Mouse (Mus musculus) CH12.LX (cell line): ENCODE measurements around the gene Mks1. TPM values are rescaled to one million over a fixed set of nuclear protein-coding genes. Genes with fewer than 3 reads are reported as not detected.

ENCODE experiments used
- DNase-seq: peaks from one replicate; pipeline ENCODE4 v3.0.0-alpha.2; 2013; ENCODE audit errors: extremely low read depth
- H3K27ac ChIP-seq: 2 replicates; pipeline ENCODE4 v1.5.1; 2012; ENCODE audit warnings: low read depth, mild to moderate bottlenecking, control low read depth, moderate library complexity; ENCODE audit not compliant: insufficient read depth
- H3K27me3 ChIP-seq: replicated peaks from 2 replicates; pipeline ENCODE3; 2012; ENCODE audit warnings: inconsistent platforms
- H3K36me3 ChIP-seq, 2 experiments: replicated peaks in 1 of 2; 2 replicates each; pipeline versions ENCODE3 to v1.6.1; 2012; ENCODE audit warnings: inconsistent platforms in 1 of 2, low read length in 1 of 2, mild to moderate bottlenecking in 1 of 2, mixed read lengths in 1 of 2, moderate library complexity in 1 of 2; ENCODE audit not compliant: control insufficient read depth in 1 of 2, insufficient read depth in 1 of 2
- H3K4me1 ChIP-seq, 2 experiments: 2 replicates each; pipeline ENCODE4 v1.6.1; 2012; ENCODE audit warnings: inconsistent platforms in 1 of 2, moderate library complexity in 1 of 2; ENCODE audit not compliant: insufficient read depth in 2 of 2, control insufficient read depth in 1 of 2
- H3K4me2 ChIP-seq: 2 replicates; pipeline ENCODE4 v1.6.1; 2012; ENCODE audit warnings: low read depth, mild to moderate bottlenecking, control low read depth; ENCODE audit not compliant: poor library complexity, insufficient read depth, severe bottlenecking
- H3K4me3 ChIP-seq, 3 experiments: fragments of 150-350 bp in 1 of 3; sonication (generic) in 1 of 3; replicated peaks in 1 of 3; 2 replicates each; pipeline versions ENCODE3 to v1.5.1; 2011 to 2012; ENCODE audit warnings: low read depth in 2 of 3, low read length in 2 of 3, mild to moderate bottlenecking in 2 of 3, moderate library complexity in 2 of 3, control low read depth in 1 of 3, improper control_type of control experiment in 1 of 3, inconsistent platforms in 1 of 3, mixed read lengths in 1 of 3; ENCODE audit not compliant: poor library complexity in 1 of 3
- H3K79me2 ChIP-seq: replicated peaks from 2 replicates; pipeline ENCODE4 v1.6.1; 2012; ENCODE audit warnings: mild to moderate bottlenecking, moderate library complexity; ENCODE audit not compliant: control insufficient read depth, poor library complexity, insufficient read depth, severe bottlenecking; ENCODE audit errors: extremely low read depth
- H3K9ac ChIP-seq: 2 replicates; pipeline ENCODE4 v1.6.1; 2012; ENCODE audit warnings: low read depth, mild to moderate bottlenecking, control low read depth, moderate library complexity; ENCODE audit not compliant: insufficient read depth
- H3K9me3 ChIP-seq: replicated peaks from 2 replicates; pipeline ENCODE3; 2012; ENCODE audit warnings: low read length, inconsistent platforms, mixed read lengths
- BHLHE40 ChIP-seq: IDR thresholded peaks from 2 replicates; pipeline ENCODE4 v1.6.1; 2011; ENCODE audit warnings: mild to moderate bottlenecking, low read depth, low read length, improper control_type of control experiment
- CHD1 ChIP-seq: IDR thresholded peaks from 2 replicates; pipeline ENCODE4 v1.6.1; 2012; ENCODE audit warnings: low read depth, low read length, improper control_type of control experiment, inconsistent platforms
- CHD2 ChIP-seq: IDR thresholded peaks from 2 replicates; pipeline ENCODE4 v1.6.1; 2011; ENCODE audit warnings: low read length, improper control_type of control experiment
- CTCF ChIP-seq, 2 experiments: IDR thresholded peaks in 1 of 2; conservative IDR thresholded peaks in 1 of 2; 2 replicates each; pipeline ENCODE4 v1.5.1; 2011 to 2012; ENCODE audit warnings: low read depth in 2 of 2, low read length in 2 of 2, improper control_type of control experiment in 1 of 2, inconsistent platforms in 1 of 2, mild to moderate bottlenecking in 1 of 2, moderate library complexity in 1 of 2
- E2F4 ChIP-seq: IDR thresholded peaks from 2 replicates; pipeline ENCODE4 v1.6.1; 2011; ENCODE audit warnings: low read depth, low read length, improper control_type of control experiment; ENCODE audit not compliant: insufficient replicate concordance
- ELF1 ChIP-seq: IDR thresholded peaks from 2 replicates; pipeline ENCODE4 v1.6.1; 2014; ENCODE audit warnings: low read depth, mild to moderate bottlenecking, inconsistent platforms, low read length, improper control_type of control experiment
- EP300 ChIP-seq: IDR thresholded peaks from 2 replicates; pipeline ENCODE4 v1.6.1; 2011; ENCODE audit warnings: low read length, improper control_type of control experiment
- ETS1 ChIP-seq: conservative IDR thresholded peaks from 2 replicates; pipeline ENCODE4 v1.6.1; 2012; ENCODE audit warnings: low read depth, mild to moderate bottlenecking, inconsistent platforms, low read length, improper control_type of control experiment, moderate library complexity
- GABPA ChIP-seq: IDR thresholded peaks from 2 replicates; pipeline ENCODE4 v1.6.1; 2012; ENCODE audit warnings: low read depth, low read length, improper control_type of control experiment, inconsistent platforms; ENCODE audit not compliant: insufficient replicate concordance
- HCFC1 ChIP-seq: IDR thresholded peaks from 2 replicates; pipeline ENCODE4 v1.6.1; 2012; ENCODE audit warnings: low read depth, mild to moderate bottlenecking, inconsistent platforms, low read length, improper control_type of control experiment
- IRF4 ChIP-seq: IDR thresholded peaks from 2 replicates; pipeline ENCODE4 v1.6.1; 2014; ENCODE audit warnings: low read depth, mild to moderate bottlenecking, inconsistent platforms, low read length, improper control_type of control experiment
- JUN ChIP-seq: IDR thresholded peaks from 2 replicates; pipeline ENCODE4 v1.6.1; 2011; ENCODE audit warnings: low read depth, mild to moderate bottlenecking, low read length, improper control_type of control experiment, moderate library complexity; ENCODE audit not compliant: insufficient read depth
- JUND ChIP-seq: conservative IDR thresholded peaks from 2 replicates; pipeline ENCODE4 v1.6.1; 2011; ENCODE audit warnings: low read depth, low read length, improper control_type of control experiment
- KAT2A ChIP-seq: IDR thresholded peaks from 2 replicates; pipeline ENCODE4 v1.6.1; 2012; ENCODE audit warnings: low read length, improper control_type of control experiment, inconsistent platforms; ENCODE audit not compliant: insufficient replicate concordance
- MAFK ChIP-seq: IDR thresholded peaks from 2 replicates; pipeline ENCODE4 v1.6.1; 2011; ENCODE audit warnings: low read length, improper control_type of control experiment; ENCODE audit not compliant: insufficient replicate concordance
- MAX ChIP-seq: IDR thresholded peaks from 2 replicates; pipeline ENCODE4 v1.6.1; 2011; ENCODE audit warnings: low read length, improper control_type of control experiment
- MAZ ChIP-seq: IDR thresholded peaks from 2 replicates; pipeline ENCODE4 v1.6.1; 2012; ENCODE audit warnings: low read depth, mild to moderate bottlenecking, inconsistent platforms, low read length, improper control_type of control experiment, moderate library complexity
- MEF2A ChIP-seq: IDR thresholded peaks from 2 replicates; pipeline ENCODE4 v1.6.1; 2014; ENCODE audit warnings: low read depth, mild to moderate bottlenecking, inconsistent platforms, low read length, improper control_type of control experiment, borderline replicate concordance
- MXI1 ChIP-seq: IDR thresholded peaks from 2 replicates; pipeline ENCODE4 v1.6.1; 2011; ENCODE audit warnings: mild to moderate bottlenecking, low read depth, low read length, improper control_type of control experiment
- MYC ChIP-seq: IDR thresholded peaks from 2 replicates; pipeline ENCODE4 v1.6.1; 2011; ENCODE audit warnings: low read depth, mild to moderate bottlenecking, improper control_type of control experiment, low read length
- NELFE ChIP-seq: IDR thresholded peaks from 2 replicates; pipeline ENCODE4 v1.6.1; 2011; ENCODE audit warnings: low read depth, low read length, improper control_type of control experiment
- NRF1 ChIP-seq: IDR thresholded peaks from 2 replicates; pipeline ENCODE4 v1.6.1; 2014; ENCODE audit warnings: low read depth, mild to moderate bottlenecking, inconsistent platforms, low read length, improper control_type of control experiment, moderate library complexity
- PAX5 ChIP-seq: IDR thresholded peaks from 2 replicates; pipeline ENCODE4 v1.6.1; 2012; ENCODE audit warnings: low read length, inconsistent platforms, mixed read lengths
- POLR2A ChIP-seq: IDR thresholded peaks from 2 replicates; pipeline ENCODE4 v1.6.1; 2011; ENCODE audit warnings: low read depth, mild to moderate bottlenecking, improper control_type of control experiment, low read length
- POLR2AphosphoS2 ChIP-seq: IDR thresholded peaks from 2 replicates; pipeline ENCODE4 v1.6.1; 2011; ENCODE audit warnings: low read depth, low read length, improper control_type of control experiment
- RAD21 ChIP-seq: IDR thresholded peaks from 2 replicates; pipeline ENCODE4 v1.6.1; 2011; ENCODE audit warnings: low read depth, mild to moderate bottlenecking, low read length, improper control_type of control experiment, moderate library complexity
- RCOR1 ChIP-seq: conservative IDR thresholded peaks from 2 replicates; pipeline ENCODE4 v1.6.1; 2012; ENCODE audit warnings: low read depth, mild to moderate bottlenecking, inconsistent platforms, low read length, improper control_type of control experiment
- SIN3A ChIP-seq: IDR thresholded peaks from 2 replicates; pipeline ENCODE4 v1.6.1; 2012; ENCODE audit warnings: low read length, improper control_type of control experiment, inconsistent platforms
- SMC3 ChIP-seq: IDR thresholded peaks from 2 replicates; pipeline ENCODE4 v1.6.1; 2011; ENCODE audit warnings: low read depth, low read length, improper control_type of control experiment
- TBP ChIP-seq: conservative IDR thresholded peaks from 2 replicates; pipeline ENCODE4 v1.6.1; 2011; ENCODE audit warnings: low read depth, low read length, improper control_type of control experiment
- TCF12 ChIP-seq: IDR thresholded peaks from 2 replicates; pipeline ENCODE4 v1.6.1; 2014; ENCODE audit warnings: low read depth, mild to moderate bottlenecking, inconsistent platforms, low read length, improper control_type of control experiment
- UBTF ChIP-seq: IDR thresholded peaks from 2 replicates; pipeline ENCODE4 v1.6.1; 2012; ENCODE audit warnings: low read depth, mild to moderate bottlenecking, inconsistent platforms, low read length, improper control_type of control experiment, moderate library complexity
- USF1 ChIP-seq: IDR thresholded peaks from 2 replicates; pipeline ENCODE4 v1.6.1; 2014; ENCODE audit warnings: low read depth, mild to moderate bottlenecking, inconsistent platforms, low read length, improper control_type of control experiment
- USF2 ChIP-seq: conservative IDR thresholded peaks from 2 replicates; pipeline ENCODE4 v1.6.1; 2011; ENCODE audit warnings: low read depth, low read length, improper control_type of control experiment
- ZC3H11A ChIP-seq: IDR thresholded peaks from 2 replicates; pipeline ENCODE4 v1.6.1; 2012; ENCODE audit warnings: low read depth, mild to moderate bottlenecking, inconsistent platforms, low read length, improper control_type of control experiment
- ZKSCAN1 ChIP-seq: IDR thresholded peaks from 2 replicates; pipeline ENCODE4 v1.6.1; 2012; ENCODE audit warnings: low read depth, inconsistent platforms, low read length, improper control_type of control experiment, borderline replicate concordance
- ZMIZ1 ChIP-seq: IDR thresholded peaks from 2 replicates; pipeline ENCODE4 v1.6.1; 2012; ENCODE audit warnings: low read depth, mild to moderate bottlenecking, inconsistent platforms, low read length, improper control_type of control experiment
- ZNF384 ChIP-seq: IDR thresholded peaks from 2 replicates; pipeline ENCODE4 v1.6.1; 2012; ENCODE audit warnings: low read depth, low read length, improper control_type of control experiment, inconsistent platforms
- dilution Hi-C: fragments of 300-500 bp; cut with MboI; formaldehyde crosslinking; loops from 2 replicates; pipeline ENCODE4 v1.14.3; 2020; ENCODE audit warnings: low sequenced_read_pairs; ENCODE audit not compliant: extremely low pct_unique_long_range_greater_than_20kb, extremely low pct_ligation_motif_present
- in situ Hi-C: fragments of 300-500 bp; cut with MboI; formaldehyde crosslinking; loops from 3 replicates; pipeline ENCODE4 v1.14.3; 2019; ENCODE audit warnings: low sequenced_read_pairs, low pct_ligation_motif_present, low pct_unique_long_range_greater_than_20kb, mixed read lengths
- polyA plus RNA-seq: library from polyadenylated mRNA; unstranded; fragments of >175 nt; gene quantifications from 2 replicates; pipeline ENCODE4 v1.2.1, GENCODE M21; 2012; ENCODE audit warnings: low read depth; ENCODE audit not compliant: insufficient read length
- total RNA-seq, 2 experiments: library from RNA; depleted of rRNA; stranded (reverse); fragments of 300-350 nt in 1 of 2; fragments of >200 nt in 1 of 2; gene quantifications; 2 replicates each; pipeline ENCODE4 v1.2.3; 2012 to 2014

The Mks1 gene
- total RNA-seq (2012; rRNA removed) (17.9 and 24.4 TPM in 2 replicates), total RNA-seq (2014; rRNA removed) (16.9 and 20.4 TPM in 2 replicates), polyA plus RNA-seq (26.3 and 27.7 TPM in 2 replicates)

GRCm38 (mm10) chr11:87852690-87853596 lies at the start of gene Mks1:
Gene Mks1, plus strand, starts transcription at chr11:87853215.
- Histone ChIP-seq H3K27me3 (no peaks in the 10 kb centered on the region), H3K36me3 (peaks cover 24 to 34% of the 10 kb centered on the region in 2 experiments), H3K4me1 (peaks cover 4 to 25% of the 10 kb centered on the region in 2 experiments; a peak in 3 of 4 replicates), H3K9me3 (no peaks in the 10 kb centered on the region), H3K9ac (peak within 1 kb of the TSS; percentile 95), H3K4me3 (peak within 1 kb of the TSS; percentile 69 to 72 (median 71)), H3K27ac (peak within 1 kb of the TSS; percentile 73), H3K4me2 (peak within 1 kb of the TSS; percentile 70), H3K79me2 (no peaks in the 10 kb centered on the region)
- in situ Hi-C loops (no loop called here), dilution Hi-C loops (no loop called here)
- TF ChIP-seq MAFK (no peak), NELFE (peak; percentile 73), GABPA (no peak), MXI1 (peak; percentile 100), JUND (no peak), MYC (peak; percentile 91), ZMIZ1 (peak; percentile 60; the same call in 1 of the 2 replicates), BHLHE40 (no peak), TCF12 (peak; percentile 87; the same call in 1 of the 2 replicates), ETS1 (0 out of 2 replicates have a peak, but pooled peaks have one; percentile 1), CHD1 (no peak), CTCF (conservative IDR thresholded peaks at IDR 0.05 in 1 of 2, IDR thresholded peaks at IDR 0.05 in 1 of 2; ENCODE audit: low read depth in 2 of 2, low read length in 2 of 2) (no peak), SMC3 (no peak), HCFC1 (peak; percentile 82), E2F4 (no peak; the same call in 1 of the 2 replicates), RAD21 (no peak), CHD2 (no peak), KAT2A (no peak), EP300 (peak; percentile 19; the same call in 1 of the 2 replicates), NRF1 (peak; percentile 89), ELF1 (peak; percentile 89), USF1 (no peak), TBP (peak; percentile 47), RCOR1 (no peak), JUN (no peak), USF2 (no peak), MAZ (no peak), POLR2AphosphoS2 (no peak), ZNF384 (no peak), IRF4 (peak; percentile 5; the same call in 1 of the 2 replicates), SIN3A (peak; percentile 99), ZC3H11A (no peak), MEF2A (peak; percentile 13), POLR2A (peak; percentile 82), MAX (peak; percentile 66; the same call in 1 of the 2 replicates), UBTF (no peak), PAX5 (no peak), ZKSCAN1 (no peak)
- peak; percentile 97 for DNase-seq
